Mouse (Mus musculus) G1E-ER4 (cell line): ENCODE data around the gene Pole. TPM values are rescaled to one million over a fixed set of nuclear protein-coding genes. Genes with fewer than 3 reads are reported as not detected.

Experiments
- GATA1 ChIP-seq: IDR thresholded peaks from one replicate; pipeline ENCODE4 v1.8.0; 2012; ENCODE audit warnings: low read length, inconsistent platforms
- polyA plus RNA-seq: library from polyadenylated mRNA; stranded (reverse); fragments of >175 nt; gene quantifications from 2 replicates; pipeline ENCODE4 v1.2.3, GENCODE M21; 2012

The Pole gene
- polyA plus RNA-seq, 1 experiment: 35.0 TPM

- no peak for TF ChIP-seq GATA1
These were observed 14.5 kb downstream of the Pole start for GRCm38 (mm10) chr5:110300591-110300990.

GRCm38 (mm10) chr5:110308861-110309260 lies 22.8 kb downstream of the Pole start:
- no peak for TF ChIP-seq GATA1

GRCm38 (mm10) chr5:110313127-110313526 lies 27.0 kb downstream of the Pole start:
- no peak for TF ChIP-seq GATA1

- no peak for TF ChIP-seq GATA1
These were observed 44.4 kb downstream of the Pole start for GRCm38 (mm10) chr5:110330508-110330907.

- TF ChIP-seq GATA1: no peak
These were observed 52.7 kb downstream of the Pole start for GRCm38 (mm10) chr5:110338792-110339191.

- no peak for TF ChIP-seq GATA1
These were observed 56.7 kb downstream of the Pole start, which contains the start of gene P2rx2 for GRCm38 (mm10) chr5:110342648-110343284. Gene P2rx2 (minus strand): TSS chr5:110343212.

GRCm38 (mm10) chr5:110344524-110344923 lies 58.4 kb downstream of the Pole start, which contains the start of gene Lrcol1:
Gene Lrcol1 (plus strand): TSS chr5:110344730.
- TF ChIP-seq GATA1: no peak

- TF ChIP-seq GATA1: no peak
These were observed 59.4 kb downstream of the Pole start for GRCm38 (mm10) chr5:110345553-110345952.

- TF ChIP-seq GATA1: no peak
These were observed 60.9 kb downstream of the Pole start for GRCm38 (mm10) chr5:110347006-110347405.

- TF ChIP-seq GATA1: no peak
These were observed 68.6 kb downstream of the Pole start for GRCm38 (mm10) chr5:110354716-110355115.

GRCm38 (mm10) chr5:110357531-110358179 lies 71.5 kb downstream of the Pole start:
- TF ChIP-seq GATA1: no peak

GRCm38 (mm10) chr5:110361465-110361864 lies 75.4 kb downstream of the Pole start:
- no peak for TF ChIP-seq GATA1

- TF ChIP-seq GATA1: no peak
These were observed 76.7 kb downstream of the Pole start for GRCm38 (mm10) chr5:110362813-110363178.

- no peak for TF ChIP-seq GATA1
These were observed 77.2 kb downstream of the Pole start for GRCm38 (mm10) chr5:110363179-110363821.

- no peak for TF ChIP-seq GATA1
These were observed 77.9 kb downstream of the Pole start for GRCm38 (mm10) chr5:110363822-110364545.
